Mouse (Mus musculus) thymus, postnatal 4 days (tissue): Measurements from ENCODE around the gene Prkca.

Experiments
- DNase-seq: peaks from one replicate; pipeline ENCODE4 v3.0.0; 2021

The Prkca gene

GRCm38 (mm10) chr11:108343789-108344462, at the start of gene Prkca:
TSS of gene Prkca (minus strand) at chr11:108343928.
- DNase-seq: peak; percentile 97

DNA sequence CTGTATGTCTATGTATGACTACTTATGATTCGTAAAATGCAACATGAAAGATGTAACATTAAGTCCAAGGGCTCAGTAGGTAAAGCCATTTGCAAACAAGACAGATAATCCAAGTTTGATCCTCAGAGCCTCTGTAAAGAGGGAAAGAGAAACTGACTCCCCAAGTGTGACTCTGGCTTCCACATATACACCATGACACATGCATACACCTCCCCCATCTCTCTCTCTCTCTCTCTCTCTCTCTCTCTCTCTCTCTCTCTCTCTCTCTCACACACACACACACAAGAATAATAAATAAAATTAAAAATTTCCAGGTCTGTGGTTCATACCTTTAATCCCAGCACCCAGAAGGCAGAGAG, 41.9 kb upstream of the Prkca start:
- no peak for DNase-seq

- no peak for DNase-seq
Measured at GRCm38 (mm10) chr11:108384920-108385665, 41.4 kb upstream of the Prkca start.

DNA sequence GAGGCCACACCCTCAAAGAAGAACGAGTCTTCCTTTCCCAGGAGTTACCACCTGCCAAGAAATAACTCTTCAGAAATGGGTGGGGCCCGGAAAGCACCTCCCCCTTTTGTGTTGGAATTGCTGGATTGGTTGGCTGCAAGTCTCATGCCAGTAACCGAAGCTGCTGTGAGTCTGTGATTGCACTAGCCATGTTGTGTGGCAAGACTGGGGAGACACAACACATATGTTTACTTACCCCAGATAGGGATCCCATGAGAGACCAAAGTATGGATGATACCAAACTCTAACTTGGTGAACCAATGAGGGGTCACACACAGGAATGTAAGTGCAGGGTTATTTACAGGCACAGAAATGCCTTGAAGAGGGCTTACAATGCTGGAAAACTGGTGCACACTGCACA, 38.9 kb upstream of the Prkca start:
- DNase-seq: no peak

- no peak for DNase-seq
Measured at GRCm38 (mm10) chr11:108378363-108378751, 34.6 kb upstream of the Prkca start.

GRCm38 (mm10) chr11:108377680-108378362, 34.1 kb upstream of the Prkca start:
- DNase-seq: peak; percentile 87

DNA sequence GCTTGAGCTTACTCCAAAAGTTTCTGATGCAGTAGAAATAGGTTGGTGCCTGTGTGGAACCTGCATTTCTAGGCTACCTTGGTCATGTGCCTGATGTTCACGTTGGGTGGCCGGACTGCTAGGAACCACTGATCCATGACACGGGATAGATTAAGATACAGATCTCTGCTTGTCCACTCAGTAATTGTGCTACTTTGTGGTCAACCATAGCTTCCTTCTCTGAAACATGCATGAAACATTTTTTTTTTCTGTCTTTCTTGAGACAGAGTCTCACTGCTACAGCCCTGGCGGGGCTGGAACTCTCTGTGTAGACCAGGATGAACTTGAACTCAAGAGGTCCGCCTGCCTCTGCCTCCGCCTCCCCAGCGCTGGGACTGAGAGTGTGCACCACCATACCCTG, 33.1 kb upstream of the Prkca start:
- DNase-seq: no peak

- no peak for DNase-seq
Measured at GRCm38 (mm10) chr11:108367046-108367445, 23.3 kb upstream of the Prkca start.

DNA sequence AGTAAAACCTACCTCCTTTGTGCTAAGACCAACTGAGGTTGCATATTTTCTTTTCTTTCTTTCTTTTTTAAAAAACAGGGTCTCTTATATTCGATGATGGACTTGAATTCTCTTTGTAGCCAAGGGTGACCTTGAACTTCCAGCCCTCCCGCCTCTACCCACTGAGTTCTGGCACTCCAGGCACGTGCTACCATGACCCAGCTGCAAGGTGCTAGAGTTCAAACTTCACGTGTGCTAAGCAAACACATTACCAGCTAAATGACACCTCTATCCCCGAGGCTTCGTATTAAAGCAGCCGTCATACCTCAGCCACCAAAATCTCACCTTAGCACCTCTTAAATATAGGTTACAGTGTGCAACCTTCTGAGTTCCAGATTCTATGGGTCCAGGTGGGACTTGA, 21.9 kb upstream of the Prkca start:
- no peak for DNase-seq

DNA sequence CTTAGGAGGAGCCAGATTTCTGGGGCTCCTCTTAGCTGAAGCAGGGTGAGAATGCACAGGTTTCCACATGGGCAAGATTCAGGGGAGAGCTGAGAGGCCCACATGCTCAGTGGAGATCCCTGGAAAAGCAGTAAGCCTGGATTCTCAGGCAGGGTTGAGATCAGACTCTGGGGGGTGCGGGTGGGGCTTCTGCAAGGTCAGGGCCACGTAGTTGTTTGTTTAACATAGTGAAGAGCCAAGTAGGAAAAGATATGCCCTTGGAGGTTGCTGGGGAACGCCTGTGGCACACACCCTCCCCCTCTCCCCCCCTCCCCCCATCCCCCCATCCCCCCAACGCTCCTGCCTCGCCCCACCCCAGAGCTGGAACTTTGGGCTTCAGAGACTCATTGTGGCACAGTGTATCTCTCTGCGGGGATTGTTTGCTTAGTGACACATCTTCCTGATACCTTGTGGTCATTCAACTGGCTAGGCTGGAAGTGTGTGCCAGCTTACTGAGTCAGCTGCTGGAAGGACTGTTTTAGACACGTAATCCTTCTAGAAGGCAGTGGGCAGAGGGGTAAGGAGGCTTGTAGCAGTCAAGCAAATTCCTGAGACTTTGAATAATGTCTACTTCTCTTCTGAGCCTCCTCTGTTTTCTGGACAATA, 21.3 kb upstream of the Prkca start:
- DNase-seq: no peak

DNA sequence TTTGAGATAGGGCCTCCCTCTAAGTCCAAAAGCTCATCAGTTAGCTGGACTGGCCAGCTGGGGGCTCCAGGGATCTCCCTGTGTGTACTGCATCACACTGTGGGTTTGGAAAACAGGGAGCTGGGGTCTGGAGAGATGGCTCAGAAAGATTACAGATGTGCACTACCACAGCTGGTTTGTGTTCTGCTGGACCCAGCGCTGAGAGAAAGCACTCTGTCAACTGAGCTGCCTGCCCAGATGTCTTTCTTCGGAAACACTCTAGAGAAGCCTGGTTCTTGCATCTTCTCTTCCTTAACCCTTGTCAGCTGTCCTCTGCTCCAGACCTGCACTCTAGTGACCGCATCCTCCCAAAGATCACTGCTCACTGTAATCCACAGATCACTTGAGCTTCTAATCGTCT, 20.3 kb upstream of the Prkca start:
- DNase-seq: no peak

GRCm38 (mm10) chr11:108362965-108363364, 19.2 kb upstream of the Prkca start:
- no peak for DNase-seq

GRCm38 (mm10) chr11:108360983-108361382, 17.3 kb upstream of the Prkca start:
- DNase-seq: no peak

GRCm38 (mm10) chr11:108358911-108359310, 15.2 kb upstream of the Prkca start:
- DNase-seq: no peak

DNA sequence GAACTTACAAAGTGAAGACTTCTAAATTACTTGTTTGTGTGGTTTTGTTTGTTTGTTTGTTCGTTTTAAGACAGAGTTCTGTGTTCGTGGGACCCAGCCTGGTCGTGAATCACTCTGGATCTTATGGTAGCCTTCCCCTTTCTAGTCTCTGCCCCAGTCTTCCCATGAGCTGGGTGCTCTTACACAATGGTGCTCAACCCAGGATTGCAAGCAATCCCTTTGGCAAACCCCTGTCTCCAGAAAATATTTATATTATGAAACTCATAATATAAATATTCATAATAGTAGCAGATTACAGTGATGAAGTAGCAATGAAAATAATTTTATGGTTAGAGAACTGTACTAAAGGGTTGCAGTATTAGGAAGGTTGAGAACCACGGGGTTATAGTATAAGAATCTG, 12.3 kb upstream of the Prkca start:
- no peak for DNase-seq

DNA sequence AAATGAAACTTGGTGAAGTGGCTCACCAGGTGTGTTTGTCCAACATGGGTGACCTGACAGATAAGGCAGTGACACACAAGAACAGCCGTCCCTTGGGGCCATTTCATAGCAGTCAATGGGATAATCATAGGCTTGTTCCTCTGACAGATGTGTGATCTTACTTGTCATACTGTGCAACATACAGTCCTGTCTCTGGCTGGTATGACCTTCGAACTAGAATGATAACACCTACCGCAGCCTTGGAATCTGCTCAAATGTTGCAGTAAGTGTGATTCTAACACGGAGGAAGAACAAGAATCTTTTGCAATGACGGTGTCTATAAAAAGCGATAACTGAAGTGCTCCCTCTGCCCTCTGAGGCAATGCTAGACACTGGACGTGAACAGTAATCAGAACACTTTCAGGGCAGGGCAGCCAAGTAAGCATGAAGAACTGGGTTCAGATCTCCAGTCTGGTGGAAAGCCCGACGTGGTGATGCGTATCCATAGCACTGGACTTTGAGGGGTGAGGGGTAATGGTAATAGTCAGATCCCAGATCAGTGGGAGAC, 9.2 kb upstream of the Prkca start:
- DNase-seq: no peak

DNA sequence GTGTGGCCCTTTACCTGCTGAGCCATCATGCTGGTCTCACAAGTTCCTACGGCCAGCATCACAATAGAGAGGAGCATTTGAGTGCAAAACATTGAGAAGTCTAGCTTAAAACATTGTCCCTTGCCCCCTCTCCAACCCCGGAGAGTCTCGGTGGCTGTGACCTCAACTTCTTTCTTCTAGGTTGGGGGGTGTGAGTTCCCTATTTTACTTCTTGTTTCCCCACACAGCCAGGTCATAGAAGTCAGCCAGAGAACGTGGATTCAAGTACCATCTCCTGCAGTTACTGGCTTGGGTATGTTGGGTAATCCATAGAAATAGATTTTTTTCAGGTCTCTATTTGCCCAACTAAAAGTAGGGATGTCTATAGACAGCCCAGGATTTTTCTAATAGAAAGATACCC, 7.1 kb upstream of the Prkca start:
- DNase-seq: no peak

DNA sequence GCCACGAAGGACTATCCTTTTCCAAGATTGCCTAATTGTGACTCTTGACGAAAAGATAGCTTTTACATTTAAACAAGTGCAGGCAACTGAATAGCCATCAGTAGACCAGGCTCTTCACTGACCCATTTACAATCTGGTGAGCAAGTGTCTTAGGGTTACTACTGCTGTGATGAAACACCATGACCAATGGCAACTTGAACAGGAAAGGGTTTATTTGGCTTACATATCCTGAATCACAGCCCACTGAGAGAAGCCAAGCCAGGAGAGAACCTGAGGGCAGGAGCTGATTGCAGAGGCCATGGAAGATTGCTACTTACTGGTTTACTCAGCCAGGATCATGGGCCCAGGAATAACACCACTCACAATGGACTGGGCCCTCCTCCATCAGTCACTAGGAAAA, 1.6 kb upstream of the Prkca start:
- DNase-seq: no peak

- no peak for DNase-seq
Measured at GRCm38 (mm10) chr11:108344759-108345158, 1.0 kb upstream of the Prkca start.

GRCm38 (mm10) chr11:108342781-108343768, 653 bp downstream of the Prkca start, which contains the start of gene Apoh:
TSS of gene Apoh (plus strand) at chr11:108343354.
- peak; percentile 75 for DNase-seq

GRCm38 (mm10) chr11:108341783-108342182, 1.9 kb downstream of the Prkca start:
- no peak for DNase-seq

- DNase-seq: no peak
Measured at GRCm38 (mm10) chr11:108340293-108340692, 3.4 kb downstream of the Prkca start.
